Mouse (Mus musculus): Measurements from ENCODE around the gene Angel1. TPM values are rescaled to one million over a fixed set of nuclear protein-coding genes. Genes with fewer than 3 reads are reported as not detected.
A peak's percentile ranks its signal among the peaks of the same experiment; 100 is the strongest.

The Angel1 gene
- total RNA-seq, 2 experiments from 2014 or later, result 5.9 to 6.2 TPM

GRCm38 (mm10) chr12:86680591-86681193 lies 45.6 kb downstream of the Angel1 start:
- no peak for DNase-seq (ENCODE audit: low spot score in 2 of 2)

GRCm38 (mm10) chr12:86679991-86680491 lies 46.2 kb downstream of the Angel1 start:
- DNase-seq (ENCODE audit: low spot score in 2 of 2), result no peak

DNA sequence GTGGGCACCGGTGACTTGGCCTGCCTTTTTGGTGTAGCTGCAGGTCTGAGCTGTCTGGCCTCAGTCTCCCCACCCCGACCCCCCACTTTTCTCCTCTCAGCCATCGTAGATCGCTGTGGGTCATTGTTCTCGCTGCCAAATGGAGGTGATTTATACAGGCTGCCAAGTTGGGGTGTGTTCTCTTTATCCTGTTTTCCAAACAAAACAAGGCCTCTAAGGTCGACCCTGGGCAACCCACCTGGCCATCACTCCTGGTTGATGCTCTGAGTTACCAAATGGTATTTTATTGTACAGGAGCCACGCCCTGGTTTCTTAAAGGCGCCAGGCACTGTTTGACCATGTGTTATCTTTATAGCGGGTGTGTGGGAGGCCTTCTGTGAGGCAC lies 46.7 kb downstream of the Angel1 start:
- DNase-seq (ENCODE audit: low spot score in 2 of 2), result no peak

- DNase-seq (ENCODE audit: low spot score in 2 of 2), result peak in 1 of 2 experiments; percentile 78
These were observed 47.4 kb downstream of the Angel1 start, which contains the start of gene Vash1 for GRCm38 (mm10) chr12:86678591-86679545. Gene Vash1, plus strand, starts transcription at chr12:86678700.

GRCm38 (mm10) chr12:86672507-86672906 lies 53.8 kb downstream of the Angel1 start:
- DNase-seq (ENCODE audit: low spot score in 2 of 2), result no peak

GRCm38 (mm10) chr12:86672105-86672504 lies 54.2 kb downstream of the Angel1 start:
- no peak for DNase-seq (ENCODE audit: low spot score in 2 of 2)

- DNase-seq (ENCODE audit: low spot score in 2 of 2), result peak in 1 of 2 experiments; percentile 91
These were observed 57.9 kb downstream of the Angel1 start for GRCm38 (mm10) chr12:86668404-86668803.

GRCm38 (mm10) chr12:86665656-86666055 lies 60.6 kb downstream of the Angel1 start:
- DNase-seq (ENCODE audit: low spot score in 2 of 2), result no peak

GRCm38 (mm10) chr12:86660466-86660865 lies 65.8 kb downstream of the Angel1 start:
- DNase-seq (ENCODE audit: low spot score in 2 of 2), result no peak

DNA sequence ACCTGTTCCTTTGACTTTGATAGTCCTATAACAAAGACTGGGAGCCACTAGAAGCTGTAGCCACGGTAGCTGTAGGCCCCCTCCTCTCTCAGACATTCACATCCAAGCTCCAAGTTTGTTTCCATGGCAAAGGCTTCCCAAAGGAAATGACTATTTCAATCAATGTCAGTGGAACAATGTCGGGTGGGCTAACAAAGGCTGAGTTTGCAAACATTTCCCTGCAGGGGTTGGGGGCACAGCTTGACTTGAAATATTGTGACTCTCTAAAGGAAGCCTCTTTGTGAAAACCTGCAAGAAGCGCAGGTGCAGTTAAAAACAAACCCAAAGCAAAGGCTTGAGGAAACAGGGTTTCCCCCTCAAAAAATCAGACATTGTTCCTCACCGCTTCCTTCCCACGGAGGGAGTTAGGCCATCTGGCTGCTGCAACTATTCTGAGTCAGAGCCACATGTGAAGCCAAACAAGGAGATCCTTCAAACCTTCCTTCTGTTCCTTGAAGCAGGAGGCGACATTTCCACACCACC lies 66.8 kb downstream of the Angel1 start:
- no peak for DNase-seq (ENCODE audit: low spot score in 2 of 2)

DNA sequence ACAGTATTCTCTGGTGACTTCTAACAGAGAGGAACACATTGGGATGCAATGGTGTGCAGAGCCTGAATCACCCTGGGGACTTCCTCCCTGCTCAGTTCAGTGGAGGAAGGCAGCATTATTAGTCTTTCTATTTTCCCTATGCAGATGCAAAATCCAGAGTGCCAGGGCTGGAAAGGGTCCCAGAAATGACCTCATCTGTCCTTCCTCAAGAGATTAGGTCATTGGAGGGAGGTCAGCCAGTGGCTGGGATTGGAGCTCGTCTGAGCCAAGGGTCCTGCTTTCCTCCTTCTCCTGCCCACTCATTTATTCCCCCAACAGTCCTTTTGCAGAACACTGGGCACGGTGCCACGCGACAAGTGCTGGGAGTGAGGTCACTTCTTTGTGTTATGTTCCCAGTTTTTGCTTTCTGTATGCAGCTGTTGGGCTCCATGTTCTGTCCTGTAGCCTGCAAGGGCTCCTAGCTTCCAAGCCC lies 73.7 kb downstream of the Angel1 start:
- DNase-seq (ENCODE audit: low spot score in 2 of 2), result peak; percentile 75 to 90

DNA sequence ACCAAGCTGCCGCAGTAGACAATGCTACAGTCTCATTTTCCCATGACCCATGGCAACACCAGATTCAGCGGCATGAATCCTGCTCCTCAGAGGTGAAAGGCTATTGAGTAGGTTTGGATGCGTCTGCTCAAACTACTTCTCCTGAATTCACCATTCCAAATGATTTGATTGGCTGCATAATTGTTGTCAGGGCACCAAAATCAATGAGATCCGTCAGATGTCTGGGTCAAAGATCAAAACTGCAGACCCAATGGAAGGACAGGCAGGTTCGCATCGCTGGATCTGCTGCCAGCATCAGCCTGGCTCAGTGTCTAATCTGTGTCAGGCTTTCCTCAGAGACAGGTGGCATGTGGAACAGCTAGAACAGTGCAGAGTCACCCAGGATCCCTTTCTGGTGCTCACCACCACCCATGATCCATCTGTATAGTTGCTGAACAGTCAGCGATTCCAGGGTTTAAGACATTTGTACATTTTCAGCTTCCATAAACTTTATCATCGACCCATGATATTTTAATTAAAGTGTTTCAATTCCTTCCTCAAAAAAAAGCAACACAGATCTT lies 74.9 kb downstream of the Angel1 start:
- peak in 1 of 2 experiments; percentile 52 for DNase-seq (ENCODE audit: low spot score in 2 of 2)

Other genes with a start within 250 kb of the Angel1 start
- 10 to 100 TPM; 65.2 to 77.4 TPM for gene Vash1, start 47.8 kb downstream of the Angel1 start, total RNA-seq (2021)
- gene Lrrc74a, start 7.9 kb upstream of the Angel1 start, total RNA-seq (2021), result not detected
- gene Irf2bpl, start 158.3 kb upstream of the Angel1 start, total RNA-seq (2021), result 10 to 100 TPM; 64.9 to 65.1 TPM
- 10 to 100 TPM; 60.4 to 63.6 TPM for gene Cipc, start 220.6 kb upstream of the Angel1 start, total RNA-seq (2021)

Data from layer of hippocampus, postnatal 14 days (tissue).